Mouse (Mus musculus) lung, adult 2 months (tissue): ENCODE measurements around the gene Pycr1. TPM values are rescaled to one million over a fixed set of nuclear protein-coding genes. Genes with fewer than 3 reads are reported as not detected.

Experiments
- DNase-seq: peaks from one replicate; pipeline ENCODE4 v3.0.0; 2022
- H3K4me1 ChIP-seq: fragments of 200-500 bp; 2 replicates; pipeline ENCODE4 v1.6.1; 2011; ENCODE audit warnings: low read length; ENCODE audit not compliant: control insufficient read depth, insufficient read depth
- H3K4me3 ChIP-seq: fragments of 200-500 bp; replicated peaks from 2 replicates; pipeline ENCODE3; 2011; ENCODE audit warnings: low read depth, mild to moderate bottlenecking, control low read depth, low read length; ENCODE audit errors: extremely low read depth
- CTCF ChIP-seq: fragments of 200-500 bp; IDR thresholded peaks from 2 replicates; pipeline ENCODE4 v1.5.1; 2011; ENCODE audit warnings: mild to moderate bottlenecking, low read length, control low read depth; ENCODE audit not compliant: insufficient read depth
- POLR2A ChIP-seq: fragments of 200-500 bp; IDR thresholded peaks from 2 replicates; pipeline ENCODE4 v1.6.1; 2011; ENCODE audit warnings: low read depth, mild to moderate bottlenecking, control low read depth, low read length, borderline replicate concordance; ENCODE audit errors: extremely low read depth
- WGBS: fragments of 180-500 bp; shearing (Covaris S2); methylation state at CpG from one replicate; pipeline ENCODE4 v1.1.7; 2018; 5-methylcytosine and 5-hydroxymethylcytosine counted together
- polyA plus RNA-seq: library from polyadenylated mRNA; depleted of rRNA; stranded (reverse); fragments of >200 nt; gene quantifications from 2 replicates; pipeline ENCODE4 v1.2.3, GENCODE M21; 2012

Pycr1 gene
- polyA plus RNA-seq, 1 experiment = 4.1 TPM

- WGBS = 77% methylated on average over 8 of the region's 8 CpGs
- TF ChIP-seq POLR2A = no peak
- TF ChIP-seq CTCF = no peak
- DNase-seq = no peak
- Histone ChIP-seq H3K4me3 (no peak overlapping the region), H3K4me1 (0 out of 2 replicates have a peak, but pooled peaks cover 3% of the 10 kb centered on the region)
These were observed 1.7 kb downstream of the Pycr1 start for GRCm38 (mm10) chr11:120641869-120642268.

GRCm38 (mm10) chr11:120641255-120641654 lies 2.3 kb downstream of the Pycr1 start:
- DNase-seq = no peak
- 61% methylated on average over 9 of the region's 9 CpGs for WGBS
- TF ChIP-seq POLR2A = no peak
- TF ChIP-seq CTCF = no peak
- no peak overlapping the region for H3K4me3 ChIP-seq
- 0 out of 2 replicates have a peak, but pooled peaks cover 3% of the 10 kb centered on the region for H3K4me1 ChIP-seq

- H3K4me1 ChIP-seq = peaks cover 23% of the 10 kb centered on the region
- DNase-seq = no peak
- TF ChIP-seq POLR2A = no peak
- no peak for TF ChIP-seq CTCF
- 83% methylated on average over 5 of the region's 5 CpGs for WGBS
- H3K4me3 ChIP-seq = no peak overlapping the region
These were observed 8.8 kb downstream of the Pycr1 start for GRCm38 (mm10) chr11:120634810-120635209.

- WGBS = 10% methylated on average over 58 of the region's 58 CpGs
- H3K4me1 ChIP-seq = peaks cover 24% of the 10 kb centered on the region
- TF ChIP-seq CTCF = no peak
- TF ChIP-seq POLR2A = peak; percentile 37; the same call in 1 of the 2 replicates
- peak; percentile 86 for DNase-seq
- peak within 1 kb of the TSS; percentile 89 for H3K4me3 ChIP-seq
These were observed 9.8 kb downstream of the Pycr1 start, which contains the start of gene Mafg for GRCm38 (mm10) chr11:120633520-120634343. Mafg (minus strand) TSS chr11:120633600.

- no peak for TF ChIP-seq CTCF
- TF ChIP-seq POLR2A = 0 out of 2 replicates have a peak, but pooled peaks have one; percentile 22
- H3K4me1 ChIP-seq = peaks cover 24% of the 10 kb centered on the region
- WGBS = under 1% methylated on average over 102 of the region's 116 CpGs
- H3K4me3 ChIP-seq = peak overlapping the region; percentile 89
- peak; percentile 73 for DNase-seq
These were observed 10.7 kb downstream of the Pycr1 start for GRCm38 (mm10) chr11:120632559-120633519.

- no peak for TF ChIP-seq POLR2A
- no peak for TF ChIP-seq CTCF
- 43% methylated on average over 4 of the region's 4 CpGs for WGBS
- Histone ChIP-seq H3K4me1 (peaks cover 24% of the 10 kb centered on the region), H3K4me3 (peak overlapping the region; percentile 89)
- DNase-seq = no peak
These were observed 11.7 kb downstream of the Pycr1 start for GRCm38 (mm10) chr11:120631726-120632448.

- WGBS = 18% methylated on average over 7 of the region's 7 CpGs
- TF ChIP-seq POLR2A = no peak
- TF ChIP-seq CTCF = no peak
- no peak for DNase-seq
- Histone ChIP-seq H3K4me1 (peaks cover 24% of the 10 kb centered on the region), H3K4me3 (no peak overlapping the region)
These were observed 12.5 kb downstream of the Pycr1 start for GRCm38 (mm10) chr11:120630881-120631725.

GRCm38 (mm10) chr11:120630401-120630871 lies 13.1 kb downstream of the Pycr1 start:
- 23% methylated on average over 5 of the region's 5 CpGs for WGBS
- DNase-seq = peak; percentile 49
- TF ChIP-seq CTCF (no peak), POLR2A (no peak)
- peaks cover 27% of the 10 kb centered on the region for H3K4me1 ChIP-seq
- no peak overlapping the region for H3K4me3 ChIP-seq
